Mouse (Mus musculus) layer of hippocampus, postnatal 25 days (tissue): ENCODE measurements around the gene Cpne9. TPM values are rescaled to one million over a fixed set of nuclear protein-coding genes. Genes with fewer than 3 reads are reported as not detected.

Experiments
- DNase-seq, 2 experiments: peaks; one replicate each; pipeline ENCODE4 v3.0.0; 2022; ENCODE audit warnings: mixed read lengths in 2 of 2, low spot score in 1 of 2; ENCODE audit errors: extremely low spot score in 1 of 2
- total RNA-seq, 2 experiments: library from RNA; stranded (reverse); gene quantifications; 2 replicates each; pipeline ENCODE4 v1.2.3; 2021

The Cpne9 gene
- total RNA-seq = 10 to 100 TPM; 17.5 to 18.9 TPM

GRCm38 (mm10) chr6:113282101-113282802, at the start of gene Cpne9:
Gene Cpne9 (plus strand): TSS chr6:113282307.
- DNase-seq = no peak

- DNase-seq = no peak
These were observed 47.0 kb upstream of the Cpne9 start for GRCm38 (mm10) chr6:113235141-113235540.

- DNase-seq = peak; percentile 96 to 99
These were observed 44.4 kb upstream of the Cpne9 start, which contains the start of gene Mtmr14 for GRCm38 (mm10) chr6:113237542-113238270. Gene Mtmr14 (plus strand): TSS chr6:113237843.

GRCm38 (mm10) chr6:113238442-113238841, 43.7 kb upstream of the Cpne9 start:
- no peak for DNase-seq

- DNase-seq = no peak
These were observed 39.4 kb upstream of the Cpne9 start for GRCm38 (mm10) chr6:113242753-113243152.

- DNase-seq = no peak
These were observed 36.5 kb upstream of the Cpne9 start for GRCm38 (mm10) chr6:113245585-113245984.

GRCm38 (mm10) chr6:113250786-113251185, 31.3 kb upstream of the Cpne9 start:
- DNase-seq = no peak

GRCm38 (mm10) chr6:113251921-113252320, 30.2 kb upstream of the Cpne9 start:
- DNase-seq = no peak

- DNase-seq = no peak
These were observed 27.2 kb upstream of the Cpne9 start for GRCm38 (mm10) chr6:113254899-113255298.

GRCm38 (mm10) chr6:113261174-113261858, 20.8 kb upstream of the Cpne9 start:
- DNase-seq = no peak

- DNase-seq = no peak
These were observed 18.6 kb upstream of the Cpne9 start for GRCm38 (mm10) chr6:113263531-113263930.

GRCm38 (mm10) chr6:113264429-113264828, 17.7 kb upstream of the Cpne9 start:
- DNase-seq = no peak

GRCm38 (mm10) chr6:113266996-113267655, 15.0 kb upstream of the Cpne9 start:
- no peak for DNase-seq

- DNase-seq = no peak
These were observed 14.1 kb upstream of the Cpne9 start for GRCm38 (mm10) chr6:113267988-113268387.

- DNase-seq = no peak
These were observed 9.7 kb upstream of the Cpne9 start for GRCm38 (mm10) chr6:113272365-113272764.

- no peak for DNase-seq
These were observed 5.3 kb upstream of the Cpne9 start for GRCm38 (mm10) chr6:113276846-113277245.

- no peak for DNase-seq
These were observed 431 bp upstream of the Cpne9 start for GRCm38 (mm10) chr6:113281676-113282075.

- no peak for DNase-seq
These were observed 862 bp downstream of the Cpne9 start for GRCm38 (mm10) chr6:113282969-113283368.

GRCm38 (mm10) chr6:113283500-113283899, 1.4 kb downstream of the Cpne9 start:
- DNase-seq = no peak

- no peak for DNase-seq
These were observed 2.8 kb downstream of the Cpne9 start for GRCm38 (mm10) chr6:113284931-113285330.

GRCm38 (mm10) chr6:113286316-113286715, 4.2 kb downstream of the Cpne9 start:
- no peak for DNase-seq
